Comparison of ENCODE assay signal across 15 mouse cellular contexts in the genomic region with DNA sequence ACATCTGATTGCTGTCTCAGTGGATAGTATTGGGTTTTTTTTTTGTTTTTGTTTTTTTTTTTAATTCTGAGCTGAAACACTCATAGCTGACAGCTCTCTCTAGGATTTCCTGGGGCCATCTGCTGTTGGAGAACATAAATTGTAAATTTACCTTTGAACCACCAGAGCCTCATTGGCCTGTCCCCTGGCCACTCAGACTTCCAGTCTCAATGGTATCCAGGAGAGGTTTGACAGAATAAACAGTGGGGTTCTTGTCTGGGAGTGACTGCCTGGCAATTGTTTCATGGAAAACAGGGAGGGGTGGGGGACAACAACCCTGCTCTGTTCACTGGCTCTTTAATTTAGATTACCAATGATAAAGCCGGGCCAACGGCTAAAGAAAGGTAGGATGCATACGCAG.
DNase-seq lines count a peak whose midpoint lies in the region; ATAC-seq lines count a peak whose summit lies in the region.
"Had no signal": no experiment of that assay in that cellular context is flagged by ENCODE, and none has a peak within 500 bp of the region (broad histone marks: within the 10 kb centered on the region; RNA-seq: fewer than 3 reads in every experiment).

No protein-coding gene starts in this region.

- peak; percentile 48 for DNase-seq in cerebellum, adult 9-10 months
- DNase-seq in cerebellum, adult 8-10 months, result no peak
- DNase-seq in midbrain, embryonic 10.5 days (ENCODE audit: low spot score), result no peak
- no peak for DNase-seq in right cerebral cortex, postnatal 4 days
- DNase-seq: adrenal gland, postnatal 10 days; gastrocnemius, postnatal 14 days; layer of hippocampus, postnatal 36 days had no signal

- H3K4me1 ChIP-seq in hindbrain, embryonic 13.5 days (replicated peaks), result peaks cover 33% of the 10 kb centered on the region
- peaks cover 14% of the 10 kb centered on the region for H3K4me1 ChIP-seq in hindbrain, embryonic 16.5 days (ENCODE audit: control insufficient read depth, insufficient read depth, low read depth, low read length)
- peaks cover 18% of the 10 kb centered on the region for H3K4me1 ChIP-seq in midbrain, embryonic 15.5 days
- H3K4me1 ChIP-seq in midbrain, embryonic 10.5 days, result peaks cover 7% of the 10 kb centered on the region
- peaks cover 32% of the 10 kb centered on the region for H3K4me1 ChIP-seq in neural tube, embryonic 15.5 days

- no peak overlapping the region for H3K9ac ChIP-seq in hindbrain, embryonic 13.5 days
- H3K9ac ChIP-seq in hindbrain, embryonic 16.5 days (ENCODE audit: low read depth, low read length), result no peak overlapping the region
- H3K9ac ChIP-seq in midbrain, embryonic 15.5 days, result no peak overlapping the region
- H3K9ac ChIP-seq in neural tube, embryonic 15.5 days (replicated peaks), result no peak overlapping the region
- H3K9ac ChIP-seq: embryonic facial prominence, embryonic 12.5 days; stomach, embryonic 15.5 days had no signal

- H3K4me2 ChIP-seq in hindbrain, embryonic 13.5 days, result peak overlapping the region; percentile 27
- no peak overlapping the region for H3K4me2 ChIP-seq in hindbrain, embryonic 16.5 days (ENCODE audit: low read length)
- H3K4me2 ChIP-seq in midbrain, embryonic 15.5 days, result no peak overlapping the region
- H3K4me2 ChIP-seq in neural tube, embryonic 15.5 days, result peak overlapping the region; percentile 24
- H3K4me2 ChIP-seq: embryonic facial prominence, embryonic 12.5 days; liver, embryonic 11.5 days; stomach, embryonic 15.5 days had no signal

- H3K27ac ChIP-seq in hindbrain, embryonic 13.5 days, result peak overlapping the region; percentile 19
- H3K27ac ChIP-seq in hindbrain, embryonic 16.5 days (ENCODE audit: low read depth, low read length), result no peak overlapping the region
- H3K27ac ChIP-seq in midbrain, embryonic 15.5 days, result 0 out of 2 replicates have a peak overlapping the region, but pooled peaks have one; percentile 48
- H3K27ac ChIP-seq in midbrain, embryonic 10.5 days (replicated peaks), result no peak overlapping the region
- H3K27ac ChIP-seq in neural tube, embryonic 15.5 days (replicated peaks), result peak overlapping the region; percentile 48; the same call in 1 of the 2 replicates
- H3K27ac ChIP-seq: embryonic facial prominence, embryonic 12.5 days; stomach, embryonic 15.5 days had no signal

- 18% methylated on average over 3 of the region's 3 CpGs for WGBS in hindbrain, embryonic 13.5 days
- WGBS in hindbrain, embryonic 16.5 days, result 24% methylated on average over 3 of the region's 3 CpGs
- 40% methylated on average over 3 of the region's 3 CpGs for WGBS in midbrain, embryonic 15.5 days
- 80% methylated on average over 3 of the region's 3 CpGs for WGBS in midbrain, embryonic 10.5 days
- WGBS in neural tube, embryonic 15.5 days, result 14% methylated on average over 3 of the region's 3 CpGs

- no peaks in the 10 kb centered on the region for H3K9me3 ChIP-seq in hindbrain, embryonic 13.5 days
- H3K9me3 ChIP-seq in hindbrain, embryonic 16.5 days (ENCODE audit: control insufficient read depth, low read length), result no peaks in the 10 kb centered on the region
- no peaks in the 10 kb centered on the region for H3K9me3 ChIP-seq in midbrain, embryonic 15.5 days
- H3K9me3 ChIP-seq in midbrain, embryonic 10.5 days (replicated peaks), result no peaks in the 10 kb centered on the region
- no peaks in the 10 kb centered on the region for H3K9me3 ChIP-seq in neural tube, embryonic 15.5 days (replicated peaks)
- H3K9me3 ChIP-seq: embryonic facial prominence, embryonic 12.5 days; stomach, embryonic 15.5 days had no signal

- no peaks in the 10 kb centered on the region for H3K36me3 ChIP-seq in hindbrain, embryonic 13.5 days
- no peaks in the 10 kb centered on the region for H3K36me3 ChIP-seq in hindbrain, embryonic 16.5 days (ENCODE audit: control insufficient read depth, insufficient read depth, low read length)
- no peaks in the 10 kb centered on the region for H3K36me3 ChIP-seq in midbrain, embryonic 15.5 days (replicated peaks)
- H3K36me3 ChIP-seq in midbrain, embryonic 10.5 days, result no peaks in the 10 kb centered on the region
- no peaks in the 10 kb centered on the region for H3K36me3 ChIP-seq in neural tube, embryonic 15.5 days
- H3K36me3 ChIP-seq: embryonic facial prominence, embryonic 12.5 days; stomach, embryonic 15.5 days had no signal

- no peak overlapping the region for H3K4me3 ChIP-seq in hindbrain, embryonic 13.5 days
- H3K4me3 ChIP-seq in hindbrain, embryonic 16.5 days (ENCODE audit: low read length), result no peak overlapping the region
- H3K4me3 ChIP-seq in midbrain, embryonic 15.5 days, result no peak overlapping the region
- no peak overlapping the region for H3K4me3 ChIP-seq in midbrain, embryonic 10.5 days
- no peak overlapping the region; the same call in 1 of the 2 replicates for H3K4me3 ChIP-seq in neural tube, embryonic 15.5 days (replicated peaks)
- H3K4me3 ChIP-seq: embryonic facial prominence, embryonic 12.5 days; myocyte; stomach, embryonic 15.5 days had no signal

- ATAC-seq in hindbrain, embryonic 13.5 days (ENCODE audit: low FRiP score), result no peak
- no peak for ATAC-seq in hindbrain, embryonic 16.5 days
- no peak for ATAC-seq in midbrain, embryonic 15.5 days (replicated peaks)
- 0 out of 2 replicates have a peak, but pooled peaks have one; percentile 42 for ATAC-seq in neural tube, embryonic 15.5 days (ENCODE audit: low FRiP score)

- H3K27me3 ChIP-seq in hindbrain, embryonic 13.5 days, result no peaks in the 10 kb centered on the region
- no peaks in the 10 kb centered on the region for H3K27me3 ChIP-seq in hindbrain, embryonic 16.5 days (replicated peaks; ENCODE audit: control insufficient read depth, insufficient read depth, low read length)
- H3K27me3 ChIP-seq in midbrain, embryonic 15.5 days (replicated peaks), result no peaks in the 10 kb centered on the region
- H3K27me3 ChIP-seq in midbrain, embryonic 10.5 days (ENCODE audit: low read depth, poor library complexity, severe bottlenecking), result no peaks in the 10 kb centered on the region
- H3K27me3 ChIP-seq in neural tube, embryonic 15.5 days (replicated peaks), result no peaks in the 10 kb centered on the region
- H3K27me3 ChIP-seq: embryonic facial prominence, embryonic 12.5 days; stomach, embryonic 15.5 days had no signal

Comparison
In these comparisons a context has a peak if more than half of its experiments do, and no peak if none do; other contexts are left out.
1. H3K27ac ChIP-seq: peak in hindbrain, embryonic 13.5 days (single experiment), midbrain, embryonic 15.5 days (single experiment) and neural tube, embryonic 15.5 days (single experiment); none in hindbrain, embryonic 16.5 days (single experiment) and midbrain, embryonic 10.5 days (single experiment).
2. H3K4me2 ChIP-seq: peak in hindbrain, embryonic 13.5 days (single experiment) and neural tube, embryonic 15.5 days (single experiment); none in hindbrain, embryonic 16.5 days (single experiment) and midbrain, embryonic 15.5 days (single experiment).